Mouse (Mus musculus) cerebral cortex, adult 2 months (tissue): Measurements from ENCODE around the gene Gxylt2.

Source experiments
- WGBS: fragments of 180-500 bp; shearing (Covaris S2); methylation state at CpG from one replicate; pipeline ENCODE4 v1.1.7; 2018; 5-methylcytosine and 5-hydroxymethylcytosine counted together

Gene Gxylt2

GRCm38 (mm10) chr6:100704574-100705365, at the start of gene Gxylt2:
Gene Gxylt2 (plus strand): TSS chr6:100704734.
- under 1% methylated on average over 77 of the region's 77 CpGs for WGBS

- 44% methylated on average over 5 of the region's 5 CpGs for WGBS
Observed at GRCm38 (mm10) chr6:100660395-100660794, 44.1 kb upstream of the Gxylt2 start.

GRCm38 (mm10) chr6:100662224-100662623, 42.3 kb upstream of the Gxylt2 start:
- WGBS = 62% methylated on average over 6 of the region's 6 CpGs

- WGBS = 90% methylated on average over 8 of the region's 8 CpGs
Observed at GRCm38 (mm10) chr6:100667644-100668043, 36.9 kb upstream of the Gxylt2 start.

- WGBS = 76% methylated on average over 2 of the region's 2 CpGs
Observed at GRCm38 (mm10) chr6:100668858-100669257, 35.7 kb upstream of the Gxylt2 start.

GRCm38 (mm10) chr6:100670370-100670841, 34.1 kb upstream of the Gxylt2 start:
- WGBS = under 1% methylated on average over 32 of the region's 32 CpGs

GRCm38 (mm10) chr6:100670880-100671344, 33.6 kb upstream of the Gxylt2 start, which contains the start of gene Shq1:
Gene Shq1 (minus strand): TSS chr6:100671157.
- under 1% methylated on average over 49 of the region's 49 CpGs for WGBS

- WGBS = 5% methylated on average over 7 of the region's 7 CpGs
Observed at GRCm38 (mm10) chr6:100671401-100671800, 33.1 kb upstream of the Gxylt2 start.

GRCm38 (mm10) chr6:100674974-100675373, 29.6 kb upstream of the Gxylt2 start:
- WGBS = 22% methylated on average over 6 of the region's 6 CpGs

GRCm38 (mm10) chr6:100676461-100676860, 28.1 kb upstream of the Gxylt2 start:
- 88% methylated on average over 7 of the region's 7 CpGs for WGBS

GRCm38 (mm10) chr6:100678636-100679035, 25.9 kb upstream of the Gxylt2 start:
- WGBS = 100% methylated on average over 2 of the region's 2 CpGs

- 87% methylated on average over 2 of the region's 2 CpGs for WGBS
Observed at GRCm38 (mm10) chr6:100686341-100686740, 18.2 kb upstream of the Gxylt2 start.

GRCm38 (mm10) chr6:100699986-100700385, 4.5 kb upstream of the Gxylt2 start:
- 92% methylated on average over 5 of the region's 5 CpGs for WGBS

- WGBS = 56% methylated on average over 5 of the region's 5 CpGs
Observed at GRCm38 (mm10) chr6:100700774-100701173, 3.8 kb upstream of the Gxylt2 start.

- WGBS = 35% methylated on average over 8 of the region's 8 CpGs
Observed at GRCm38 (mm10) chr6:100704197-100704573, 349 bp upstream of the Gxylt2 start.

GRCm38 (mm10) chr6:100705366-100705811, 855 bp downstream of the Gxylt2 start:
- 8% methylated on average over 15 of the region's 15 CpGs for WGBS

- 92% methylated on average over 6 of the region's 6 CpGs for WGBS
Observed at GRCm38 (mm10) chr6:100706861-100707260, 2.3 kb downstream of the Gxylt2 start.

GRCm38 (mm10) chr6:100707557-100707956, 3.0 kb downstream of the Gxylt2 start:
- WGBS = 76% methylated on average over 7 of the region's 7 CpGs

GRCm38 (mm10) chr6:100708248-100708647, 3.7 kb downstream of the Gxylt2 start:
- 85% methylated on average over 1 of the region's 1 CpGs for WGBS

GRCm38 (mm10) chr6:100708996-100709395, 4.5 kb downstream of the Gxylt2 start:
- WGBS = 73% methylated on average over 9 of the region's 9 CpGs

- WGBS = 31% methylated on average over 7 of the region's 7 CpGs
Observed at GRCm38 (mm10) chr6:100709483-100709882, 4.9 kb downstream of the Gxylt2 start.

GRCm38 (mm10) chr6:100710170-100710569, 5.6 kb downstream of the Gxylt2 start:
- 28% methylated on average over 4 of the region's 4 CpGs for WGBS

- 95% methylated on average over 5 of the region's 5 CpGs for WGBS
Observed at GRCm38 (mm10) chr6:100710866-100711265, 6.3 kb downstream of the Gxylt2 start.
